25 mouse cellular contexts compared by ENCODE assay signal in the genomic region with DNA sequence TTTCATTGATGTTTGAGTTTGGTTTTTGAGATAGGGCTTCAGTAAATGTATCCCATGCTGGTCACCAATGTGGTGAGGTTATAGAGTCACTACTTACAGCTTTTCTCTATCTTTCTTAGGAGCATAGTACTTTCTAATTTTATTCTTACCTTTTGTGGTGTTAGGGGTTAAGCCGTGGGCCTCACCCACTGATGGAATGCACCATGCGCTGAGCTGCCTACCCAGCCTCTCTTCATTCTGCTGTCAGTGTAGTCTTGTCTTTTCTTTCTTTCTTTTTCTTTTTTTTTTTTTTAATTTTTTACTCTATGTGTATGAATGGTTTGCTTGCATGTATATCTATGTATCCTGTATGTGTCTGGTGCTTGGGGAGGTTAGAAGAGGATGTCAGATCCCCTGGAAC. TPM values are rescaled to one million over a fixed set of nuclear protein-coding genes. Genes with fewer than 3 reads are reported as not detected.
"Had no signal": no experiment of that assay in that cellular context is flagged by ENCODE, and none has a peak within 500 bp of the region (broad histone marks: within the 10 kb centered on the region; RNA-seq: fewer than 3 reads in every experiment).

No protein-coding gene starts in this region.

- H3K27me3 ChIP-seq: heart, embryonic 12.5 days; hindbrain, embryonic 12.5 days; intestine, embryonic 15.5 days; limb, embryonic 12.5 days; liver, embryonic 13.5 days; liver, embryonic 15.5 days had no signal

- H3K27ac ChIP-seq: gastrocnemius, adult 2 months; heart, adult 2 months; heart, embryonic 10.5 days; hindbrain, embryonic 10.5 days; hindbrain, embryonic 12.5 days; hindbrain, embryonic 14.5 days; intestine, embryonic 15.5 days; left cerebral cortex, adult 2 months; limb, embryonic 10.5 days; limb, embryonic 12.5 days; liver, embryonic 13.5 days; liver, embryonic 15.5 days had no signal

- DNase-seq: gastrocnemius, adult 2 months; gastrocnemius, postnatal 10 days; gastrocnemius, postnatal 25 days; heart, adult 2 months; heart, postnatal 10 days; heart, postnatal 4 days; kidney, adult 18-20 months; kidney, adult 8-10 months; kidney, postnatal 10 days; kidney, postnatal 25 days; layer of hippocampus, adult 9-11 months; liver; liver, embryonic 13.5 days; liver, postnatal 0 days had no signal

- H3K9me3 ChIP-seq: heart, embryonic 10.5 days; heart, embryonic 12.5 days; hindbrain, embryonic 10.5 days; hindbrain, embryonic 12.5 days; intestine, embryonic 15.5 days; limb, embryonic 10.5 days; limb, embryonic 12.5 days; liver, embryonic 13.5 days; liver, embryonic 15.5 days had no signal

- H3K9ac ChIP-seq: heart, embryonic 12.5 days; hindbrain, embryonic 12.5 days; hindbrain, embryonic 14.5 days; intestine, embryonic 15.5 days; limb, embryonic 12.5 days; liver, embryonic 13.5 days; liver, embryonic 15.5 days; liver, postnatal 0 days had no signal

- H3K4me3 ChIP-seq: gastrocnemius, adult 2 months; heart, adult 2 months; heart, embryonic 10.5 days; heart, embryonic 12.5 days; hindbrain, embryonic 10.5 days; hindbrain, embryonic 12.5 days; intestine, embryonic 15.5 days; left cerebral cortex, adult 2 months; limb, embryonic 10.5 days; limb, embryonic 12.5 days; liver, embryonic 13.5 days; liver, embryonic 15.5 days had no signal

- H3K4me1 ChIP-seq: heart, embryonic 10.5 days had no signal

RNA-seq across cellular contexts. Expression of gene Tlr9, which starts 42.9 kb away (rescaled TPM):
- polyA plus RNA-seq: heart, embryonic 10.5 days; heart, embryonic 12.5 days; hindbrain, embryonic 10.5 days; limb, embryonic 10.5 days; limb, embryonic 12.5 days; liver, embryonic 11.5 days had no signal
